Mouse (Mus musculus) stomach, postnatal 0 days (tissue): ENCODE data around the gene Efcab12. TPM values are rescaled to one million over a fixed set of nuclear protein-coding genes. Genes with fewer than 3 reads are reported as not detected.

Experiments used
- ATAC-seq: fragments of 200-750 bp; cut with Nextera tagmentation; 2 replicates; pipeline ENCODE4 v1.8.0; 2017; ENCODE audit not compliant: low FRiP score, low TSS enrichment
- DNase-seq: peaks from one replicate; pipeline ENCODE4 v3.0.0-alpha.2; 2016; ENCODE audit warnings: low spot score
- H3K27ac ChIP-seq: fragments of 300-500 bp; sonication (generic); replicated peaks from 2 replicates; pipeline ENCODE4 v1.5.1; 2014; ENCODE audit warnings: mild to moderate bottlenecking, control low read depth
- H3K27me3 ChIP-seq: fragments of 300-500 bp; sonication (generic); 2 replicates; pipeline ENCODE4 v1.6.1; 2014; ENCODE audit warnings: low read length; ENCODE audit not compliant: control insufficient read depth, insufficient read depth
- H3K36me3 ChIP-seq: fragments of 300-500 bp; sonication (generic); 2 replicates; pipeline ENCODE4 v1.6.1; 2014; ENCODE audit warnings: low read length, mixed read lengths; ENCODE audit not compliant: control insufficient read depth, insufficient read depth
- H3K4me1 ChIP-seq: fragments of 300-500 bp; sonication (generic); replicated peaks from 2 replicates; pipeline ENCODE4 v1.6.1; 2014; ENCODE audit warnings: antibody characterized with exemption; ENCODE audit not compliant: control insufficient read depth, insufficient read depth
- H3K4me2 ChIP-seq: fragments of 300-500 bp; sonication (generic); replicated peaks from 2 replicates; pipeline ENCODE4 v1.6.1; 2014; ENCODE audit warnings: low read depth, mild to moderate bottlenecking, control low read depth, moderate library complexity
- H3K4me3 ChIP-seq: fragments of 300-500 bp; sonication (generic); 2 replicates; pipeline ENCODE4 v1.5.1; 2014; ENCODE audit warnings: low read depth, low read length, control low read depth
- H3K9ac ChIP-seq: fragments of 300-500 bp; sonication (generic); 2 replicates; pipeline ENCODE4 v1.6.1; 2014; ENCODE audit warnings: mild to moderate bottlenecking, low read length, control low read depth, mixed read lengths
- H3K9me3 ChIP-seq: fragments of 300-500 bp; sonication (generic); 2 replicates; pipeline ENCODE4 v1.6.1; 2016; ENCODE audit warnings: low read length; ENCODE audit not compliant: control insufficient read depth
- CTCF ChIP-seq: IDR thresholded peaks from 2 replicates; pipeline ENCODE4 v1.5.1; 2016; ENCODE audit warnings: antibody characterized with exemption, low read depth, mild to moderate bottlenecking, moderate library complexity
- EP300 ChIP-seq: optimal IDR thresholded peaks from 2 replicates; pipeline ENCODE3; 2016; ENCODE audit warnings: antibody characterized with exemption
- WGBS: fragments of 180-500 bp; shearing (Covaris S2); extraction: QIAGEN DNeasy Blood & Tissue Kit; methylation state at CpG from one replicate; pipeline ENCODE4 v1.1.7; 2014; 5-methylcytosine and 5-hydroxymethylcytosine counted together
- polyA plus RNA-seq: library from polyadenylated mRNA; unstranded; fragments of >200 nt; fragmentation: Nextera tagmentation; extraction: Ambion mirVana; gene quantifications from 2 replicates; pipeline ENCODE4 v1.2.1, GENCODE M21; 2015

Efcab12 gene
- polyA plus RNA-seq, 1 experiment from 2014 or later, result 0.17 TPM

DNA sequence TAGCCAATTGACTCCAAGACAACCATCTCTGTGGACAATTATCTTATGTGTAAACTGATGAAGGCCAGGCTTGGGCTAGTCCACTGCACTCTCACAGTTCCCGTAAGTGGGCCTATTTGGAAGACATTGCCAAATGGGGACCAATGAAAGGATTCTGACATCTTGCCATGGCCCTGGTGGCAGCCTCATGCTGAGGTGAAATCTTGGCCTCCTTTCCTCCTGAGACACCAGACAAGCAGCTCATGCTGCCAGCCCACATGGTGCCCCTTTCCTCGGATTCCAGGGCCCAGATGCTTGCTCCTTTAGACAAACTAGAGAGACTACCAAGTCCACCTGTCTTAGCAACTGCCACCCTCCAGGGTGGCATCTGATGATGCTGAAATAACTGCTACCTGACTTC, 20.1 kb downstream of the Efcab12 start:
- H3K9ac ChIP-seq, result no peak overlapping the region
- TF ChIP-seq EP300 (no peak), CTCF (no peak)
- H3K4me3 ChIP-seq, result no peak overlapping the region

GRCm38 (mm10) chr6:115815041-115815440, 23.2 kb downstream of the Efcab12 start:
- no peak overlapping the region for H3K4me3 ChIP-seq
- ATAC-seq (no peak), DNase-seq (no peak)
- no peaks in the 10 kb centered on the region for H3K27me3 ChIP-seq
- H3K27ac ChIP-seq, result no peak overlapping the region
- H3K36me3 ChIP-seq, result no peaks in the 10 kb centered on the region
- H3K9me3 ChIP-seq, result no peaks in the 10 kb centered on the region
- H3K4me1 ChIP-seq, result no peaks in the 10 kb centered on the region
- H3K9ac ChIP-seq, result no peak overlapping the region
- TF ChIP-seq EP300, result no peak
- no peak for TF ChIP-seq CTCF
- 69% methylated on average over 4 of the region's 4 CpGs for WGBS
- H3K4me2 ChIP-seq, result no peak overlapping the region

More for the DNA sequence above, 20.1 kb downstream of the Efcab12 start:
- WGBS, result 73% methylated on average over 2 of the region's 2 CpGs
- Histone ChIP-seq H3K9me3 (no peaks in the 10 kb centered on the region), H3K27me3 (no peaks in the 10 kb centered on the region), H3K27ac (no peak overlapping the region), H3K36me3 (no peaks in the 10 kb centered on the region), H3K4me2 (no peak overlapping the region), H3K4me1 (no peaks in the 10 kb centered on the region)
- ATAC-seq (no peak), DNase-seq (no peak)

DNA sequence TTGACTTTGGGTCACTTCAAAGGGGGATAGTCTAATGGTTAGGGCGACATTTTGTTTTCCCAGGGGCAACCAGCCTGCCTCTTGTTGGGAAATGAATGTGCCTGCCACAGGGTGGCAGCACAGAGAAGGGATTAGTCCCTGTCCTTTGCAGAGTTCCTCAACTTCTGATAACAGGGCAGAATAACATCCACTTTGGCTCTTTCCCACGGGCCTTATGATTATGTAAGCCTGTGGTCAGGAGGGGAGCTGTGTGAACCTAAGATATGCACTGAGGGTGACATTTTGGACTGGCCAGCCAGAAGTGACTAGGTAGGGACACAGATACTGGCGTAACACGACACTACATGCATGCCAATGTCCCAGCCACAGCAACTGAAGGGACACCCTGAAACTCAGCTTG, 24.1 kb downstream of the Efcab12 start:
- no peaks in the 10 kb centered on the region for H3K36me3 ChIP-seq
- 41% methylated on average over 4 of the region's 4 CpGs for WGBS
- no peak overlapping the region for H3K4me3 ChIP-seq
- no peak overlapping the region for H3K4me2 ChIP-seq
- H3K27ac ChIP-seq, result no peak overlapping the region
- H3K4me1 ChIP-seq, result no peaks in the 10 kb centered on the region
- DNase-seq (peak; percentile 59), ATAC-seq (no peak)
- H3K9ac ChIP-seq, result no peak overlapping the region
- H3K27me3 ChIP-seq, result no peaks in the 10 kb centered on the region
- TF ChIP-seq EP300, result no peak
- TF ChIP-seq CTCF, result peak; percentile 80
- no peaks in the 10 kb centered on the region for H3K9me3 ChIP-seq

DNA sequence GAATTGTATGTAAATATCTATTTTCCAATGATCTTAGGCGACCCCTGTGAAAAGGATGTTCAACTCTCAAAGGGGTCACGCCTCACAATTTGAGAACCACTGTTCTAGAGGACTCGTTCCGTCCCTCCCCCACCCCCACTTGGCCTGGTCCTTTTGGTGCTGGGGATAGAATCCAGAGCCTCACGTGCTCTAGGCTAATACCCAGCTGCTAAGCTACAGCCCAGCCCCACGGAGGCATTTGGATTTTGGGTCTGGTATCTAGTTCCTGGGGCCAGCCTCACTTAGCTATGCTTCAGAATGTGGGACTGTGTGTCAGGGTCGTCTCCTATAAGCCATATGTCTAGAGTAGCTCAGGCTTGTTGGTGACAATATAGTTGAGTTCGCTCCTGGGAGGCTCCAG, 26.6 kb downstream of the Efcab12 start:
- 63% methylated on average over 8 of the region's 8 CpGs for WGBS
- no peak for TF ChIP-seq CTCF
- TF ChIP-seq EP300, result no peak
- Histone ChIP-seq H3K4me2 (no peak overlapping the region), H3K27ac (no peak overlapping the region), H3K9ac (no peak overlapping the region), H3K4me1 (peaks cover 1% of the 10 kb centered on the region), H3K36me3 (peaks cover 4% of the 10 kb centered on the region), H3K4me3 (no peak overlapping the region), H3K9me3 (no peaks in the 10 kb centered on the region), H3K27me3 (no peaks in the 10 kb centered on the region)
- no peak for DNase-seq
- no peak for ATAC-seq

GRCm38 (mm10) chr6:115808488-115809231, 29.6 kb downstream of the Efcab12 start, which contains the start of gene Rpl32:
Rpl32 (minus strand) TSS chr6:115808747.
- peak; percentile 73 for TF ChIP-seq CTCF
- peak; percentile 99 for TF ChIP-seq EP300
- H3K27me3 ChIP-seq, result no peaks in the 10 kb centered on the region
- peak; percentile 81 for ATAC-seq
- H3K4me3 ChIP-seq, result peak within 1 kb of the TSS; percentile 96
- peak within 1 kb of the TSS; percentile 99 for H3K9ac ChIP-seq
- under 1% methylated on average over 47 of the region's 47 CpGs for WGBS
- peaks cover 18% of the 10 kb centered on the region for H3K36me3 ChIP-seq
- no peaks in the 10 kb centered on the region for H3K9me3 ChIP-seq
- H3K4me2 ChIP-seq, result peak within 1 kb of the TSS; percentile 73
- H3K4me1 ChIP-seq, result peaks cover 5% of the 10 kb centered on the region
- DNase-seq, result peak; percentile 86
- peak within 1 kb of the TSS; percentile 99 for H3K27ac ChIP-seq

DNA sequence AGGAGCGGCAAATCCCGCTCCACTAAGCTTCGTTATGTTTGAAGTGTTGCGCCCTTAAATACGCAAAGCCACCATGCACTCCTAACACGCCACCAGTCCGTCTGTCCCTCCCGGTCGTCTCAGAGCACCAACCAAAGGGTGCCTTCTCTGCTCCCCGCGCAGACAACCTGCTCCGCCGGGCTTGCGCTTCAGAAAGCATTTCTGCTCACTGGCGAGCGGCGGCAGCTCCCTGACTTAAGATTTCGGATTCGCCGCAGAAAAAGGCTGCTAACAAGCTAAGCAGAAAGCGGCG, 30.1 kb downstream of the Efcab12 start:
- DNase-seq (no peak), ATAC-seq (no peak)
- Histone ChIP-seq H3K9me3 (no peaks in the 10 kb centered on the region), H3K36me3 (peaks cover 18% of the 10 kb centered on the region), H3K27me3 (no peaks in the 10 kb centered on the region), H3K4me1 (peaks cover 5% of the 10 kb centered on the region), H3K27ac (peak overlapping the region; percentile 99), H3K4me3 (peak overlapping the region; percentile 96), H3K9ac (peak overlapping the region; percentile 99), H3K4me2 (peak overlapping the region; percentile 73)
- TF ChIP-seq CTCF (no peak), EP300 (no peak)
- WGBS, result under 1% methylated on average over 22 of the region's 22 CpGs
